Mouse (Mus musculus): Measurements from ENCODE around the gene Nr2f1.

DNA sequence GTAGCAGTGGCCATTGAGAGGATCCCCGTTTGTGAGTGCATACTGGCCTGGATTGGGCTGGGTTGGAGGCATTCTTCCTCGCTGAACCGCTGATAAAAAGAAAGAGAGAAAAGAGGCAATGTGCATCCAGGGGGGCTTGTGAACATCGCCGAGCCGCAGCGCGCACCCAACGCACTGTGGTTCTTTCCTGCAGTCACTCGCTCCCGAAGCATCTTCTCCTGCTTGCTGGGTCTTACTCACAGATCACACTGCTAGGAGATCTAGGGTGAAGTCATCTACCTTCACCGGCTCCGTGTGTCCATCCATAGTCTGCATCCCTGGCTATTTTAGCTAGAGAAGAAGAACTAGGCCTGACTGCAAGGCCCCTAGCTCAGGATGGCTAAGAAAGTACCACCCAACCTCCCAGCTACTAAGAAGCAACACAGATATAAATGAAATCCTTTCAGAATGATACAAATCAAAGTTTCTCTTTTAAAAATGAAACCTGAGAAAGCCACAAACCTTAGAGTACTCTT is 3.9 kb downstream of the Nr2f1 start:
- TF ChIP-seq CTCF (IDR thresholded peaks at IDR 0.05; ENCODE audit: borderline replicate concordance, control insufficient read depth, extremely low read depth, insufficient read depth, low read length, poor library complexity) (no peak), POLR2A (IDR thresholded peaks at IDR 0.05; ENCODE audit: control insufficient read depth, extremely low read depth, insufficient read depth, low read length, poor library complexity) (no peak)

Measured in thymus, adult 2 months (tissue).